Mouse (Mus musculus) frontal cortex, postnatal 25 days (tissue): Measurements from ENCODE around the gene Spg21.
A peak's percentile ranks its signal among the peaks of the same experiment; 100 is the strongest.

ENCODE experiments used
- DNase-seq, 2 experiments: peaks; one replicate each; pipeline ENCODE4 v3.0.0; 2022; ENCODE audit warnings: low spot score in 2 of 2

Spg21 gene

GRCm38 (mm10) chr9:65479158-65479557, 18.4 kb downstream of the Spg21 start:
- no peak for DNase-seq

DNA sequence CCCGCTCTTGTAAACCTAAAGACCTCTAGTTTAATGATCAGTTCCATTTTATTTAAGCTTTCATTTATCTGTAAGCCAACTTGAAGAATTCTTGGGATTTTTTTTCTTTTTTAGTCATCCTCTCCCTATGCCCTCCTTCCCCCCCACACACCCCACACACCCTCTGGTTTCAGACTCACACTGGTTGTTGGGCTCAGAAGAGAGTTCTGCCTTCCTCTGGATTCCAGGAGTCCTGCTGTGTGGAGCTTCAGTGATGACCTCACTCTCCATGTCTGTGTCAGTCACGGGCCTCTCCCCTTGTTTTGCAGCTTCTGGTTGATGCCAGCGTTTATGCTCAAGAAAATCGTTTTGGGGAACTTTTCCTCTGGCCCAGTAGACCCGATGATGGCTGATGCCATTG, 19.3 kb downstream of the Spg21 start:
- DNase-seq: no peak

DNA sequence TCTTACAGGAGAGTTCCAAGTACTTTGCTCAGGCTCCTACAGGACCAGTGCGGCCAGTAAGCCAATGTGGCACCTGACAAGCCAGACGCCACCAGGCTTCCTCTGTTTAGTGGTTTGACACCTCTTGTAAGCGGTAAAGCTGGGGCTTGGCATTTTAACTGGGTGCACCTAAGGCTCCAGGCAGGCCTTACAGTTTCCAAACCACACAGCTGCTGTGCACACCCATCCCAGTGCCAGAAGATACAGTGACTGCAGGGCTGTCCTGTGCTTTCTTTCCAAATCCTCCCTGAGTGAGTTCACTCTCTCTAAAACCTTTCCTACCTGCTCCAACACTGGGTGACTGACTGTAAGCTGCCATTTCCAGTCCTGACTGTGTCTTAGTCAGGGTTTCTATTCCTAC, 30.7 kb downstream of the Spg21 start:
- no peak for DNase-seq

DNA sequence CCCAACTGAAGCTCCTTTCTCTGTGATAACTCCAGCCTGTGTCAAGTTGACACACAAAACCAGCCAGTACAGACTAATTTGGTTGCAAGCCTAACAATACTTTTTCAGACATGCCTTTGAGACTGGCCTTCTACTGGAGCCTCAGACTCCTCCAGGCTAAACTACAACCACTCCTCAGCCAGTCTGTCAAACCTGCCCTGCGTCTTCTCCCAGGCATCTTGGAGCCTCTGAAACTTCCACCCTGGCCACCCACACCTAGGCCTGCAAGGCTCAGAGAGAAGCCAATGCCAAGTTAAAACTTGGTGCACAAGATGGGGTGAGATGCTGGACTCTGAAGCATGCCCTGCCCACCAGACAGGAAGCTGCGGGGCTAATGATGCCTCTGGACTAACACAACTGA, 31.6 kb downstream of the Spg21 start:
- DNase-seq: no peak

DNA sequence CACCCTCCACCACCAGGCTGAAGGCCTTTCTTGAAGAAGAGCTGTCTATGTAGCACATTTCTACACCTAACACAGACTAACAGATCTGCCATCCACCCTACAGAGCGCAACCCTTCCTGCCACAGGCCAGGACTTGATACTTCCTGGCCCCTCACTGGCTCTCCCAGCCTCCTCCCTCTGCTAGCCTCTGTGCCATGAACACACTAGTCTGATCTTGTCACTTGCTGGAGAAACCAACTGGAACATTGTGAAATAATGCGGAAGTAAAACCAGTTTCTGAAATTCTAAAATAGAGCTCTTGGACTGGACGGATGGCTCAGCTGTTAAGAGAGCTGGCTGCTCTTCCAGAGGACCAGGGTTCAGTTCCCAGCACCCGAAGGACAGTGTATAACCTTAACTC, 32.1 kb downstream of the Spg21 start:
- no peak for DNase-seq

GRCm38 (mm10) chr9:65502146-65502545, 41.4 kb downstream of the Spg21 start:
- DNase-seq: no peak

DNA sequence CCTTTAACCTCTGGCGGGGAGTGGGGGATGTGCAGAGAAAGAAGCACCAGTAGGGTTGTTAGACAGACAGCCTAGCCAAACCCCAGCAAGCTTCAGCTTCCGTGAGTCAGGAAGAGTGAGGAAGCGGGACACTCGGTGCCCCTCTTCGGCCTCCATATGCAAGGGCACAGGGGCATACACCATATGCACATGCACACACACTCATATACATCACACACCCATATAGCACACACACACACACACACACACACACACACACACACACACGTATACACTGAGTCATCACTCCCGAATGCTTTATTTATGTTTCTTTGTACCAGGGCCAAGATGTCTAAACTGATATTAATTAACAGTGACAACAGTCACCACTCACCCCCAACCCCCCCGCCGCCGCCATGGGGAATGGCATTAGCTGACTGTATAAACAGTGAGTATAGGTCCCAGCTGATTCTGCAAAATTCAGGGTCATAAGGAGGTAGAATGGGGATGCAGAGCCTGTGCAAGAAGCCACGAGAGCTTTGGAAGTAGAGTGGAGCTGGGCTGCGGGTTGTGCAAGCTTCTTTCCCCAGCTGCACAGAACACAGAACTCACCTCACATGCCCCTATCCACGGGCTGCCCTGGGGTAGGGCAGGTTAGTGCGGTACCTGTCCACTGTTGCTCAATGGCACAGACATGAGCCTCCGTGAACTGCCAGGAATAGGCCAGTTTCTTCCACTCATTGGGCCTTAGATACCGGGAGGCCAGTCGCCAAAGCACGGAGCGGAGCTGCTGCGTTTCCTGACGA, 42.2 kb downstream of the Spg21 start:
- no peak for DNase-seq

GRCm38 (mm10) chr9:65508449-65508848, 47.7 kb downstream of the Spg21 start:
- DNase-seq: no peak

DNA sequence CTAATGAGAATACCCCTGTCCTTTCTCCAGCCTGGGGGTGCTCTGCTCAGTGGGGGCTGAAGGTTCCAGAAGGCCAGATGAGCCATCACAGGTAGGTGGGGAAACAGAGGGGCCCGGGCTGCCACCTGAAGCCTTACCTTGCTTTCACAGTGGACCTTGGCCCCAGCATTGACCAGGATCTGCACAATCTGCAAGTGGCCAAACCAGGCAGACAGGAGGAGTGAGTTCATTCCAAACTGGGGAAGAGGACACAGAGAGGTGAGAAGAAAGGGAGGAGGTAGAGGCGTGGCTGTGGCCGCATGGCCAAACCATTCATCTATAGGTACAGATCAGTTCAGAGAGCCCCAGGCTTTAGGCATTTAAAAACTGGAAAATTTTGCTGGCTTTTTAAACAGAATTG, 51.8 kb downstream of the Spg21 start:
- no peak for DNase-seq

- DNase-seq: no peak
Measured at GRCm38 (mm10) chr9:65514431-65514830, 53.7 kb downstream of the Spg21 start.

GRCm38 (mm10) chr9:65514851-65515261, 54.1 kb downstream of the Spg21 start:
- no peak for DNase-seq

GRCm38 (mm10) chr9:65519807-65520504, 59.2 kb downstream of the Spg21 start, which contains the start of gene Ankdd1a:
TSS of gene Ankdd1a (minus strand) at chr9:65520193.
- DNase-seq: no peak

DNA sequence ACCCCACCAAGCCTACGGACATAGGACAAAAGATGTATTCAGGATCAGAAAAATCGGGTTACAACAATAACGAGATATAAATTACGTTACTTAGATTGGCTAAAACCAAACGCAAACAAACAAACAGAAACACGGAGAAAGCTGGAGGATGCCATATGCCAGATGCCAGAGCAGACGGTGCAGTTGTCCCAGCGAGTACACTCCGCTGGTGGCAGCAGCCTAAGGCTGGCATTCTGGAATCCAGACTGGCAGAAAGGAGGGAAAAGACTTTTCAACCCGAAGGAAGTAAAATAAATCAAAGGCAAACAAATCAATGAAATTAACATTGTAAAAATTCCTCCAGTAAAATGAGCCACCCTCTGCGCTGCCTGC, 59.7 kb downstream of the Spg21 start:
- no peak for DNase-seq

GRCm38 (mm10) chr9:65523611-65524364, 63.0 kb downstream of the Spg21 start:
- peak; percentile 64 to 70 for DNase-seq

GRCm38 (mm10) chr9:65525445-65526195, 64.9 kb downstream of the Spg21 start:
- no peak for DNase-seq

- no peak for DNase-seq
Measured at GRCm38 (mm10) chr9:65528417-65529038, 67.8 kb downstream of the Spg21 start.

- DNase-seq: no peak
Measured at GRCm38 (mm10) chr9:65529659-65530058, 68.9 kb downstream of the Spg21 start.

GRCm38 (mm10) chr9:65531283-65531682, 70.5 kb downstream of the Spg21 start:
- DNase-seq: no peak

DNA sequence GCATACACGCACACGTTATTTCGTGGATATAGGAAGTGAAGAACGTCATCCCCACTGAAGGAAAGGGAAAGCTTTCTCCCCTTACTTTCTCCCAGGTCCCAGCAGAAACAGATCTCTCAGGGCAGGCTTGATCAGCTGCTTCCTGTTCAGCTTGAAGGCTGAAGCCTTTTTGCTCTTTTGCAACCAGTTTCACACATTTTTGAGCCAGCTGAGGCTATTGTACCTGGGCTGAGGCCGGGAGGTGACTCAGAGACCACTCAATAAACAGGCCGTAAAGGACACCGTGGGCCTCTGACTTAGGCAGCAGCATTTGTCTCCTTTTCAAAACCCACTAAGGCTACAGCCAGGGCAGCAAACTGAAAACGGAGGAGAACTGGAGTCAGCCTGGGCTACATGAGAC, 72.2 kb downstream of the Spg21 start:
- no peak for DNase-seq

- DNase-seq: no peak
Measured at GRCm38 (mm10) chr9:65534111-65534510, 73.4 kb downstream of the Spg21 start.

DNA sequence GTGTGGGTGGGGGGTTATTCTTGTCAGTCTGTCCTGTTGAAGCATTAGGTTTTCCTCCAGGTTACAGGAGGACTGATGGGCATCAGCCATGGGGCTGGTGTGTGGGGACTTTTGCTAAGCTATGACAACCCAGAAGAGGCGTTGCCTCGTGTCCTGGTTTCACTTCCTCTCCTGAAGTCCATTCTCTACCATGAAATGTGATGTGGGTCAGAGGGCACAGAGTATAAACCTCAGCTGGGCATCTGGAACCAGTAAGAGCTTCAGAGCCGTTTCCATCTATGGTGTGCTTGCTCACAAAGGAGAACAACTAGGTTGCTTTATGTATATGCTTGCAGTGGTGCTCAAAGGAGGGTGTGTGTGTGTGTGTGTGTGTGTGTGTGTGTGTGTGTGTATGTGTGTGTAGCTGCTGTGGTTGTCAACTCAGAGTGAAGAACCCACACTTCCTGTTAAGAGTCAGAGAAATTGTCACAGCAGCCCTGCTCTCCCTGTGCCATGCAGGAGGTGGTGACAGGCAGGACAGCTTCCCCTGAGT, 74.5 kb downstream of the Spg21 start:
- DNase-seq: no peak
